Mouse (Mus musculus) 3134 (cell line): Measurements from ENCODE around the gene Gm16181.
"Not testable (repeated sequence)": the region's sequence is repeated elsewhere in the genome, so short reads cannot be mapped to it uniquely, and the experiment has no call there.

Experiments used
- DNase-seq: peaks from one replicate; pipeline ENCODE4 v3.0.0-alpha.2; 2011; ENCODE audit warnings: low spot score; ENCODE audit not compliant: insufficient read length; ENCODE audit errors: extremely low read depth

Gene Gm16181

DNA sequence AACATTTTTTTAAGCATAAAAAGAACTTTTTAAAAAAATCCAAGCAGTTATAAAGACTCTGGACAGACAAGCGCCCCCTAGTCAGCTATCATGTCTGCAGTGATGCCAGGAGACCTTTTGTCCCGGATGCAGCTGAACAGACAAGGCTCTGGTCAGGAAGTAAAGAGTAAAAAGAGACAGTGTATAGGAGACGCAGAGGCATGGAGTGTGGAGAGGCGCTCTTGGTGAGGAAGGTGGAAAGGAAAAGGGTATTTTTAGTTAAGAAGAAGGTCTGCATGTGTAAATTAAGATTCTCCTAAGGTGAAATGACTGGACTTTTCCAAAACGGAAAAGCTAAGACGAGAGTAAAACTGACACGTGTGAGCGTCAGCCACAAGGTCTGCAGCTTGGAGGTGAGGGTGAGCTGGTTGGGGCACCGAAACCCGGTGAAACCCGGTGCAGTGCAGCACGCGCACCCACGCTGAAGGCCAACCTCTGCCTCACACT is 6.0 kb downstream of the Gm16181 start:
- DNase-seq, result no peak

DNA sequence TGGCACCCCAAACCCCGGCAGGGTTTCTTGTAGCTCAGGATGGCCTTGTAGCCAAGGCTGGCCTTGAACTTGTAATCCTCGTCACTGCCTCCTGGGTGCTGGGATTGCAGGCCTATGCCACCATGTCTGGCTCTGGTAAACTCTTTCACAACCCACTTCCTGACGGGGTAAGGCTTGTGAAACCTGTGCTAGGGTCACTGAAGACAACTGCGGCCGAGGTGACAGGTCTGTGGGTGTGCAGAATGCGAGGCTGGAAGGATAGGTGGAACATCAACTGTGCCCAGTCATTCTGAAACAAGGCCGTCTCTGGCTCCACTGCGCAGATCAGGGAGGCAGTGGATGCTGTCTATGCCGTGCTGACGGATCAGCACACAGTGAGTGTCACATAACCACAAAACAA is 10.4 kb downstream of the Gm16181 start:
- no peak for DNase-seq

DNA sequence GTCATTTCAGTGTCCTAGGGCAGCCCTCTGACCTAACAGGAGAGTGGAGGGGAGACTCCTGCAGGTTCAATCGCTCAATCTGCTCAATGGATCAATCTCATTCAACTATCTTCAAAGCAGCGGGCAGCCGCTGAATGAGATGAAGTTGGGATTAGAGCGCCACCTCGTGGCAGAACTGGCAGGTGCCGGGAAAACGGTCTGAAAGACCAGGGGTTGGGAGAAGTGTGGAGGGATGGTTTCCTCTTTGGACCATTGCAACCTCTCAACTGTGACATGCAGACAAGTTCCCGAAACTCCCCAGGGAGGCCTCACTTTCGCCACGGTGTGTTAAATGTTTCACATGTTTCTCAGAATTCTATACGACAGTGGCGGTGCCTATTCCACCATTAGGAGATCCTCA is 11.4 kb downstream of the Gm16181 start:
- peak; percentile 47 for DNase-seq

GRCm38 (mm10) chr17:35232659-35233058 is 12.0 kb downstream of the Gm16181 start:
- no peak for DNase-seq

DNA sequence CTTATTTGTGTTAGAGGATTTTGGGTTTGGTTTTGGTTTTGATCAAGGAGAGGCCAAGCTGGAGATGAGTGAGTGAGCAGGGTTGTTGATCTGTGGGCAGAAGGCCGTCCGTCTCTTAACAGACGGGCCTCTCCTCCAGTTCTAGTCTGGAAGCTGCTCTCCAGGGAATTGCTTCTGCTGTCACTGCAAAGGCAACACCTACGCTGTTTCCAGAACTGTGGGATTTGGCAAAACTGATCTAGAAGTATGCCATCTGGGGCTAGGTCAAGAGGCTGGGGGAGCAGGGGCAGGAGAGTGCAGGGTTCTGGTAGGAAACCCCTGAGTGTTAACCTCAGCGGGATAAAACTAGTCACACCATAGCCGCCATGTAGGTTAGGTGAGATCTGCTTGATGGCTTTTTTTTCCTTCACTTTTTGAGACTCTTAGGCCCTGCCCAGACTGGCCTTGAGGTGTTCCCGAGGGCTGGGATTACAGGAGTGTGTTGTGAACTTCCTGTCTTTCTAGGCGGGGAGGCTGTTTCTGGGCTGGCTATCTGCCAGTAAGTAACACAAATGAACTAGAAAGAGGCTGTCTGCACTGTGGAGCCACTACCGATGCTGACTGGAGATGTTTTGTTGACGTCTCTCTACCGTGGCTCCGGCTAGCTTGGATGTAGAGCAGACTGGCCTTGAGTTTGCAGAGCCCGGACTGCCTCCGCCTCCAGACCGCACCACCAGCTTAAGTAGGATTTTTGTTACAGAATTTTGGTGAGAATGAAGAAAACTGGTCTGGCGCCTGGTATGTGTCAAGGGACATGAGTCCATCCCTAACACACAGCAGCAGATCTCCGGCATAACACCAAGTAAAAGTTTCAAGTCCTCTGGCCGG is 12.7 kb downstream of the Gm16181 start, which contains the start of gene Atp6v1g2:
Atp6v1g2 (plus strand) TSS at position 547 of the 867 bp plus-strand sequence.
- DNase-seq, result no peak

- not testable (repeated sequence) for DNase-seq
These were observed 13.5 kb downstream of the Gm16181 start for GRCm38 (mm10) chr17:35234090-35234489.

DNA sequence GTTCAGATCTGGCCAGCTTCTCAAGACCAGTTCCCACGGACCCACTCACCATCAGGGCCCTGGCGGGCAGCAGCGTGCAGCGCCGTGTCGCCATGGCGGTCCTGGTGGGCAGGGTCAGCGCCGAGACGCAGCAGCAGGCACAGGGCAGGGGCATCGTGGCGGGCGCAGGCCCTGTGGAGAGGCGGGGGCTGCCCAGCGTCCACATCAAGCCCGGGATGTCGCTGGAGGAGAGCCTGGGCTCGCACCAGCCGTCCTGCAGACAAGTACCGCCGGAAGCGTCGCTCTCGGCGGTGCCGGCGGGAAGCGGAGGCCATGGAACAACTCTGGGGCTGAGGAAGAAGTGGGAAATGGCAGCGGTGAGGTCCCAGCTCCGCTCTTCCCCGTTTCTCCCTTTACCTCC is 14.3 kb downstream of the Gm16181 start:
- DNase-seq, result peak; percentile 77

- DNase-seq, result peak; percentile 90
These were observed 15.2 kb downstream of the Gm16181 start, which contains the start of gene Nfkbil1 for GRCm38 (mm10) chr17:35235614-35236389. Gene Nfkbil1, minus strand, starts transcription at chr17:35235792.

- DNase-seq, result peak; percentile 81
These were observed 15.7 kb downstream of the Gm16181 start for GRCm38 (mm10) chr17:35236390-35236746.

DNA sequence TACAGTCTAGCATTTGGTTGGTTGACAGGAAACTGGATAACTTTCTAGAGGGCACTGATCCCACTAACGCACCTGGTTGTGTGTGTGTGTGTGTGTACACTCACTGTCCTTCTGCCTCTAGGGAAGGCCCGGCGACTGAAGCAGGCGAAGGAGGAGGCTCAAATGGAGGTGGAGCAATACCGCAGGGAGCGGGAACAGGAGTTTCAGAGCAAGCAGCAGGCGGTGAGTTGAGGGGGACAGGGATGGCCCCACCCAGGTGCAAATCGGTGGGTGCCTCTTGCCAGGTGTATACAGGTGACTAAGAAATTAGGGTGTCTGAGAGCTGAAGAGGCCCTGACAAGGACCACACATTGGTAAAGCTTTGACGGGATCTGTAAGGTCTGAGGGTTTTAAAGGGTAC is 16.4 kb downstream of the Gm16181 start:
- DNase-seq, result no peak

DNA sequence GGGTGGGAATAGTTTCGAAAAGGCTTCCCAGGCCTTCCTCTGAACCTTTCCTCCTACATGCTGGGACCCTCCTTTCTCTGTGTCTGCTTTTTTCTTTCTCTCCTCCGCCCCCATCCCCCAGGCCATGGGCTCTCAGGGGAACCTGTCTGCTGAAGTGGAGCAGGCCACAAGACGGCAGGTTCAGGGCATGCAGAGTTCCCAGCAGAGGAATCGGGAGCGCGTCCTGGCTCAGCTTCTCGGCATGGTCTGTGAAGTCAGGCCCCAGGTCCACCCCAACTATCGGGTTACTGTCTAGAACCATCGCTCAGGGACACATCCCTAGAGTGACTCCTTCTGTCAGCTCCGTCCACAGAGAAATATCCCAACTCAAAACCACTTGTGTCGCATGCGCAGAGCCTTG is 16.9 kb downstream of the Gm16181 start:
- DNase-seq, result no peak

- DNase-seq, result no peak
These were observed 19.1 kb downstream of the Gm16181 start for GRCm38 (mm10) chr17:35239700-35240099.

DNA sequence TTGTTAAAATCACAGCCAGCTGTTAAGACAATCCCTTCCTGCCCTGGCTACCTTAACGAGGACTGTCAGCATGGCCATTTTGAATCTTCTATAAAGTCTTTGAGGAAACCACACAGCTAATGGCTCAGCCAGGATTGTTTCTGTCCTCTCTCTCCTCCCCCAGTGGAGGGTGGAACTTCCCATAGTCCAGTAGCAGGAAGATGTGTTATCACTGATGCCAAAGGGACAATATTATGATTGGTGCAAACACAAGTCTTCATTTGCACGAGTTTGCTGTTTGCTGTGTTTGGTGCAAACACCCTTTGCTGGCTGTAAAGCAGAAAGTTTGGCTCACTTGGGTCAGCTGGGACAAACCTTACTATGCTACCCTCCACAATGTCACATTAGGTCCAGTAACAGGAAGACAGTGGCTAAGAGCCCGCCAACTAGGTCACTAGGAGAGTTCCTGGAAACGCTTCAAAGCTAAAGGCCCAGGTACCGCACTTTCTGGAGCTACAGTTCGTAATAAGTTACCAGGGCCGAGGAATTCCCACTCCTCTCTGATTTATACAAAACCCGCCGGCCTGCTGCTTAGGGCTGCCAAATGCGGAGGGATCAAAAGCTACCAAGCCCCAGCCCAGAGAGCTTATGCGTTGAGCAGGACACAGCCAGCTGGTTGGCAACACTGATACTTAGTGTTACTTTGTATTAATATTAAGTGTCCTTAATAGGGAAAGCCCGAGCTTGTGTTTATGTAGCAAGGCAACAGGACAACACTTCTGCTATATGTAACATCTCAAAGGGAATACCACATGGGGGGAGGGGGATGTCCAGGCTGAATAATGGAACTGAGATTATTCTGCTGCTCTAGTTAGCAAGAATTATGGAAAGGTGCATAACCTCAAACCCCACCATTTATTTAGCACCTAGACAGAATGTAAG is 20.0 kb downstream of the Gm16181 start:
- DNase-seq, result no peak

- peak; percentile 98 for DNase-seq
These were observed 20.8 kb downstream of the Gm16181 start, which contains the start of gene Ddx39b for GRCm38 (mm10) chr17:35241305-35242014. Gene Ddx39b, plus strand, starts transcription at chr17:35241746.

DNA sequence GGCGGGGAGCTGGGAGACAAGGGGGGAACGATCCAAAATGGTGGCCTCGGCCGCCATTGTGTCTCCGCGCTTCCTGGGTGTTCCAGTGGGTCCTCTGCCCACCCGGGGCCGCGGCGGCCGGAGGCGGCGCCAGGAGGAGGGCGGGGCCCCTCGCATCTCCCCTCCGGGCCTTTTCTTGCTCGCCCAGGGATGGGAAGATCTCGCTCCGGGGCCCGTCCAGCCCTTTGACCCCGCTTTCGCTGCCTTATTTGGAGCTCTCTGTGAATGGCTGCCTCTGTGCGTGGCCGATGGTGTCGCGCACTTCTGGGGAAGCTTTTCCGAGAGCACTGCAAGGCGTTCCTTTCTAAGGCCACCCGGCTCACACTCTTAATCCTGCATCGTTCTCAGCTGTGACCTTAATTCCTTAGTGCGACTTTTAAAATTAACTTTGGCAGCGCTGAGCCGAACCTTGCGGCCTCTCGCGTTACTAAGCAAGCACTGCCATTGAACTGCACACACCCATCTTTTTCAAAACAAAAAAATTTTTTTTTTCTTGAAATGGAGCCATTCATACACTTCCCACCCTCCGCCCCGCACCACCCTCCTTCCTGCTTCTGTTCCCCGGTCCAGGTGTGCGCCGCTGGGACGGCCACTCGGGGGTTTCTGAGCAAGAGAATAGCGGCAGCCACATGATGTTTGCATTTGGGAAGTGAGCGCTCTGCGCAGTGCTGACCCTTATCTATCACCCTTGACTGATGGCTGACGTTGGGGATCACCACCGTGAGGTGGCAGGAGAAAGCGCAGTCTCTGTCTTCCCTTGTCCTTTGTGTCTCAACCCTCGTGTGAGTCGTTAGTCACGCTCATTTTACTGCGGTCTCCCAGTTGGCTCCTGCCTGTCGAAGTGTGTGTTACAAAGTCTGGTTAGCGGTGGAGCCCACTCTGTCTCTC is 21.6 kb downstream of the Gm16181 start:
- peak; percentile 71 for DNase-seq

GRCm38 (mm10) chr17:35243086-35243485 is 22.5 kb downstream of the Gm16181 start:
- DNase-seq, result peak; percentile 62

GRCm38 (mm10) chr17:35244999-35245398 is 24.4 kb downstream of the Gm16181 start:
- no peak for DNase-seq

GRCm38 (mm10) chr17:35245731-35246623 is 25.3 kb downstream of the Gm16181 start:
- DNase-seq, result no peak
